7 mouse cellular contexts compared by ENCODE assay signal in the genomic region with DNA sequence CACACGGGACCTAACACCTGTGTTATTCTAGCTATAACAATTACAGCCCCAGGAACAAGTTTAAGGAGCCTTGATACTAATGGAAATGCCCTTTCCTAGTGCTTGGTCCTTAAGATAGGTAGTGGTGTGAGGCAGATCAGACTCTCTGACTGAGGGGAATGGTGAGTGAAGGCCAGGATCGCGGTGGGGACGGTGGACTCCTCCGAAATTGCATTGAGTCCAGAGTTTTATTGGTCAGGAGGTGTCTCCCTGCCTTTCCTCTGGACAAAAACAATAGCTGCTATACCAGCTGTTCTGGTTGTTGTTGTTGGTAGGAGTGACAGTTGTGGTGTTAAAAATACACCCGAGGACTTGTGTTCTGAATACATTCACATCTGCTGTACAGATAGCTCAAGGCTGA. TPM values are rescaled to one million over a fixed set of nuclear protein-coding genes. Genes with fewer than 3 reads are reported as not detected.
DNase-seq lines count a peak whose midpoint lies in the region; ATAC-seq and TF ChIP-seq lines count a peak whose summit lies in the region.

No protein-coding gene starts in this region.

- H3K4me3 ChIP-seq in lung, embryonic 15.5 days: peak overlapping the region; percentile 73
- peak overlapping the region; percentile 98 for H3K4me3 ChIP-seq in embryonic facial prominence, embryonic 15.5 days (replicated peaks)
- H3K4me3 ChIP-seq in limb, embryonic 10.5 days: peak overlapping the region; percentile 99
- H3K4me3 ChIP-seq in olfactory bulb, adult 2 months (ENCODE audit: insufficient read depth, low read depth, low read length): peak overlapping the region; percentile 91

- no peak for DNase-seq in lung, postnatal 14 days
- DNase-seq in limb, embryonic 10.5 days (ENCODE audit: low spot score): no peak
- no peak for DNase-seq in adrenal gland, postnatal 25 days
- DNase-seq in thymus, postnatal 4 days: no peak

- no peaks in the 10 kb centered on the region for H3K27me3 ChIP-seq in lung, embryonic 15.5 days
- no peaks in the 10 kb centered on the region for H3K27me3 ChIP-seq in embryonic facial prominence, embryonic 15.5 days
- H3K27me3 ChIP-seq in limb, embryonic 10.5 days (ENCODE audit: low read depth, poor library complexity, severe bottlenecking): no peaks in the 10 kb centered on the region

- no peak for ATAC-seq in lung, embryonic 15.5 days (ENCODE audit: borderline replicate concordance, extremely low read depth, low FRiP score, low TSS enrichment)
- no peak for ATAC-seq in embryonic facial prominence, embryonic 15.5 days (ENCODE audit: insufficient number of reproducible peaks, low FRiP score, low TSS enrichment, low read depth)

- peak overlapping the region; percentile 73 for H3K9ac ChIP-seq in lung, embryonic 15.5 days
- 0 out of 2 replicates have a peak overlapping the region, but pooled peaks have one; percentile 87 for H3K9ac ChIP-seq in embryonic facial prominence, embryonic 15.5 days

- peaks cover 39% of the 10 kb centered on the region for H3K4me1 ChIP-seq in lung, embryonic 15.5 days
- peaks cover 23% of the 10 kb centered on the region for H3K4me1 ChIP-seq in embryonic facial prominence, embryonic 15.5 days
- peaks cover 27% of the 10 kb centered on the region for H3K4me1 ChIP-seq in limb, embryonic 10.5 days
- H3K4me1 ChIP-seq in olfactory bulb, adult 2 months (ENCODE audit: control insufficient read depth, insufficient read depth, low read length): peaks cover 17% of the 10 kb centered on the region

- H3K9me3 ChIP-seq in lung, embryonic 15.5 days: no peaks in the 10 kb centered on the region
- no peaks in the 10 kb centered on the region for H3K9me3 ChIP-seq in embryonic facial prominence, embryonic 15.5 days (replicated peaks)
- no peaks in the 10 kb centered on the region for H3K9me3 ChIP-seq in limb, embryonic 10.5 days (replicated peaks)

- peak overlapping the region; percentile 87 for H3K4me2 ChIP-seq in lung, embryonic 15.5 days
- H3K4me2 ChIP-seq in embryonic facial prominence, embryonic 15.5 days (replicated peaks): peak overlapping the region; percentile 86

- no peak for TF ChIP-seq CTCF in olfactory bulb, adult 2 months (IDR thresholded peaks at IDR 0.05; ENCODE audit: insufficient read depth, low read depth, low read length)

- no peak overlapping the region for H3K27ac ChIP-seq in lung, embryonic 15.5 days
- H3K27ac ChIP-seq in embryonic facial prominence, embryonic 15.5 days (replicated peaks): peak overlapping the region; percentile 76
- no peak overlapping the region for H3K27ac ChIP-seq in limb, embryonic 10.5 days
- peak overlapping the region; percentile 32 for H3K27ac ChIP-seq in olfactory bulb, adult 2 months (ENCODE audit: insufficient read depth, low read depth, low read length)

- no peaks in the 10 kb centered on the region for H3K36me3 ChIP-seq in lung, embryonic 15.5 days
- H3K36me3 ChIP-seq in embryonic facial prominence, embryonic 15.5 days: no peaks in the 10 kb centered on the region
- no peaks in the 10 kb centered on the region for H3K36me3 ChIP-seq in limb, embryonic 10.5 days

- no peak for TF ChIP-seq POLR2A in olfactory bulb, adult 2 months (IDR thresholded peaks at IDR 0.05; ENCODE audit: insufficient read depth, low read depth, low read length)

- 25% methylated on average over 6 of the region's 6 CpGs for WGBS in lung, embryonic 15.5 days
- 27% methylated on average over 6 of the region's 6 CpGs for WGBS in embryonic facial prominence, embryonic 15.5 days
- 35% methylated on average over 6 of the region's 6 CpGs for WGBS in limb, embryonic 10.5 days
- 10% methylated on average over 6 of the region's 6 CpGs for WGBS in olfactory bulb, adult 2 months

RNA-seq across cellular contexts. Expression of a gene that starts 1.3 kb away (rescaled TPM):
- polyA plus RNA-seq in lung, embryonic 15.5 days (2015; fragmentation: Nextera tagmentation; extraction: Ambion mirVana): 29.6 and 33.5 TPM in 2 replicates
- 28.9 and 29.8 TPM in 2 replicates for polyA plus RNA-seq in embryonic facial prominence, embryonic 15.5 days (2015; fragmentation: Nextera tagmentation; extraction: Ambion mirVana)
- polyA plus RNA-seq in limb, embryonic 10.5 days (2016; fragmentation: Nextera tagmentation; extraction: Ambion mirVana): 38.8 and 39.7 TPM in 2 replicates
- 128 and 379 TPM in 2 replicates for polyA plus RNA-seq in olfactory bulb, adult 2 months (2012; ENCODE audit: insufficient read depth, insufficient read length, low replicate concordance, missing spikeins)
- 54.7 and 62.5 TPM in 2 replicates for total RNA-seq in adrenal gland, postnatal 25 days (2021)

RNA-seq across cellular contexts. Expression of a gene that starts 50.9 kb away (rescaled TPM):
- 1.2 and 1.3 TPM in 2 replicates for polyA plus RNA-seq in lung, embryonic 15.5 days (2015; fragmentation: Nextera tagmentation; extraction: Ambion mirVana)
- 2.4 and 2.7 TPM in 2 replicates for polyA plus RNA-seq in embryonic facial prominence, embryonic 15.5 days (2015; fragmentation: Nextera tagmentation; extraction: Ambion mirVana)
- 3.7 and 4.9 TPM in 2 replicates for polyA plus RNA-seq in limb, embryonic 10.5 days (2016; fragmentation: Nextera tagmentation; extraction: Ambion mirVana)
- polyA plus RNA-seq in olfactory bulb, adult 2 months (2012; ENCODE audit: insufficient read depth, insufficient read length, low replicate concordance, missing spikeins): not detected in 2 replicates
- 4.0 and 5.2 TPM in 2 replicates for total RNA-seq in adrenal gland, postnatal 25 days (2021)

Comparison
In these comparisons a context has a peak if more than half of its experiments do, and no peak if none do; other contexts are left out.
1. H3K27ac ChIP-seq: peak in embryonic facial prominence, embryonic 15.5 days (single experiment) and olfactory bulb, adult 2 months (single experiment); none in lung, embryonic 15.5 days (single experiment) and limb, embryonic 10.5 days (single experiment).
2. Peak in every context shown above with its lines, with median percentiles within 50 percentile points of each other: H3K4me3 ChIP-seq.